Mouse (Mus musculus) neural tube, embryonic 15.5 days (tissue): Measurements from ENCODE around the gene Fes. TPM values are rescaled to one million over a fixed set of nuclear protein-coding genes. Genes with fewer than 3 reads are reported as not detected.

Source experiments
- ATAC-seq: fragments of 200-750 bp; cut with Nextera tagmentation; 2 replicates; pipeline ENCODE4 v1.8.0; 2017; ENCODE audit warnings: mild to moderate bottlenecking, moderate TSS enrichment, moderate library complexity; ENCODE audit not compliant: low FRiP score
- H3K27ac ChIP-seq: fragments of 300-500 bp; sonication (generic); replicated peaks from 2 replicates; pipeline ENCODE4 v1.5.1; 2015; ENCODE audit warnings: mild to moderate bottlenecking, inconsistent platforms
- H3K27me3 ChIP-seq: fragments of 300-500 bp; sonication (generic); replicated peaks from 2 replicates; pipeline ENCODE4 v1.6.1; 2015; ENCODE audit warnings: inconsistent platforms
- H3K36me3 ChIP-seq: fragments of 300-500 bp; sonication (generic); 2 replicates; pipeline ENCODE4 v1.6.1; 2015; ENCODE audit warnings: inconsistent platforms
- H3K4me1 ChIP-seq: fragments of 300-500 bp; sonication (generic); 2 replicates; pipeline ENCODE4 v1.6.1; 2015; ENCODE audit warnings: inconsistent platforms
- H3K4me2 ChIP-seq: fragments of 300-500 bp; sonication (generic); 2 replicates; pipeline ENCODE4 v1.6.1; 2015; ENCODE audit warnings: inconsistent platforms, mild to moderate bottlenecking, moderate library complexity
- H3K4me3 ChIP-seq: fragments of 300-500 bp; sonication (generic); replicated peaks from 2 replicates; pipeline ENCODE4 v1.5.1; 2015; ENCODE audit warnings: mild to moderate bottlenecking, inconsistent platforms
- H3K9ac ChIP-seq: fragments of 300-500 bp; sonication (generic); replicated peaks from 2 replicates; pipeline ENCODE4 v1.6.1; 2015; ENCODE audit warnings: mild to moderate bottlenecking, inconsistent platforms
- H3K9me3 ChIP-seq: fragments of 300-500 bp; sonication (generic); replicated peaks from 2 replicates; pipeline ENCODE4 v1.6.1; 2016; ENCODE audit warnings: inconsistent platforms
- WGBS: fragments of 180-500 bp; shearing (Covaris S2); methylation state at CpG from one replicate; pipeline ENCODE4 v1.1.7; 2015; ENCODE audit warnings: mixed read lengths; 5-methylcytosine and 5-hydroxymethylcytosine counted together
- polyA plus RNA-seq: library from polyadenylated mRNA; unstranded; fragments of >200 nt; fragmentation: Nextera tagmentation; extraction: Ambion mirVana; gene quantifications from 2 replicates; pipeline ENCODE4 v1.2.1, GENCODE M21; 2015

Gene Fes
- polyA plus RNA-seq, 1 experiment from 2014 or later, result 4.5 TPM

DNA sequence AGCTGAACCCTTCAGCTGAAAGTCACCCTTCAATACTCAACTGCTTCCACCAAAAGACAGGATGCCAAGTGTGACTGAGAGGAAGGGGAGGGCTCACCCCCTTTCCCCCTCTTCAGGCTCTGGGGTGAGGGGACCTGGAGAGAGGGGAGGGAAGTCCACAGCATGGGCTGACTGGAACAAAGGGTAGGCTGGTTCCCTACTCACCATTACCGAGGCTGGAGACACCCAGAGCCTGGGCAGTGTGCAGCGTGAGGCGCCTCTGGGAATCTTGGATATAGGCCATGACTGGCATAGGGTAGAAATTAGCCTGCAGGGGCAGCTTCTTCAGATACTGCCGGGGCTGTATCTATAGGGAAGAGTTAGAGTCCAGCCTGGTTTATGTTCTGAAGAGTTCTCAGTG, 29.7 kb downstream of the Fes start:
- H3K36me3 ChIP-seq, result peaks cover 90% of the 10 kb centered on the region

DNA sequence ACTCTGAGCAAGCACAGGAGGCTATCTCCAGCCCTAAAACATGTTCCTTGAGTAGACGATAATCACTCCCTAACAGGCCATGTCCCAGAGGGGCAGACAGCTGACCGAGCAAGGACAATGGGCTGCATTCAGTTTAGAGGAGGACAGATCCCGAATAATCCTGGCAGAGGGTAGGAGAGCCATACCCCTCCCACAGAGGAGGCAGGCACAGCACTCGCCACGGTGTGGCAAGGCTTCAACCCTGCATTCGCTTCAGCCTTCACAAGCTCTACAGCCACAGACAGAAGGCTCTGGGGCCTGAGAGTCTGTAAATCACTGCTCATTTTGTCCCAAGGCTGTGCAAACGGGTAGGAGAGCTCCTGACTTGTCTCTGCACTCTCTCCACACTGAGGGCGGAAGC, 30.6 kb downstream of the Fes start:
- ATAC-seq, result peak; percentile 53; the same call in 1 of the 2 replicates
- no peak overlapping the region for H3K4me3 ChIP-seq
- peaks cover 89% of the 10 kb centered on the region for H3K36me3 ChIP-seq
- 22% methylated on average over 8 of the region's 8 CpGs for WGBS
- peak overlapping the region; percentile 49 for H3K27ac ChIP-seq
- H3K27me3 ChIP-seq, result no peaks in the 10 kb centered on the region
- no peak overlapping the region for H3K4me2 ChIP-seq
- peaks cover 9% of the 10 kb centered on the region for H3K4me1 ChIP-seq
- no peak overlapping the region for H3K9ac ChIP-seq
- H3K9me3 ChIP-seq, result no peaks in the 10 kb centered on the region

More for the DNA sequence above, 29.7 kb downstream of the Fes start:
- Histone ChIP-seq H3K4me3 (no peak overlapping the region), H3K4me2 (no peak overlapping the region), H3K27me3 (no peaks in the 10 kb centered on the region), H3K9me3 (no peaks in the 10 kb centered on the region), H3K4me1 (peaks cover 9% of the 10 kb centered on the region), H3K9ac (no peak overlapping the region), H3K27ac (0 out of 2 replicates have a peak overlapping the region, but pooled peaks have one; percentile 4)
- no peak for ATAC-seq
- WGBS, result 53% methylated on average over 4 of the region's 4 CpGs

DNA sequence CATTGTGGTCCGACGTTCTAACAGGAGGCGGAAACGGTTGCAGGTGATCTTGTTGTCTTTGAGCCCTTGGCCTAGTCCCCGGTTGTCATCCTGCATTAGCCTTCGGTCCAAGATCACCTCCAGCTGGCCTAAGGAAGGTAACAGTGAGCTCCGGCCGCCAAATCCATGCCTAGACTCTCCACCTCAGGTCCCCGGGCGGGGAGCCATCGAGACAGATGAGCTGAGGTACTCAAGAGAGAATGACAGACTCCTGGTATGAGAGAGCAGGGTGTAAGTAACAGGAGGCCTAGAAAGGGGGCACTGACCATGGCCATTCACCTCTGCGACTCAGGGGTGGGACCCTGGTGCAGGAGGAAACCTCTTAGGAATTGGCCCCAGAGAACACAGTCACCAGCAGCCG, 31.4 kb downstream of the Fes start:
- WGBS, result 91% methylated on average over 13 of the region's 13 CpGs
- peak overlapping the region; percentile 49; the same call in 1 of the 2 replicates for H3K27ac ChIP-seq
- no peak overlapping the region for H3K4me3 ChIP-seq
- no peak overlapping the region for H3K9ac ChIP-seq
- no peak overlapping the region for H3K4me2 ChIP-seq
- no peaks in the 10 kb centered on the region for H3K27me3 ChIP-seq
- H3K36me3 ChIP-seq, result peaks cover 87% of the 10 kb centered on the region
- H3K4me1 ChIP-seq, result peaks cover 9% of the 10 kb centered on the region
- H3K9me3 ChIP-seq, result no peaks in the 10 kb centered on the region
- ATAC-seq, result no peak

DNA sequence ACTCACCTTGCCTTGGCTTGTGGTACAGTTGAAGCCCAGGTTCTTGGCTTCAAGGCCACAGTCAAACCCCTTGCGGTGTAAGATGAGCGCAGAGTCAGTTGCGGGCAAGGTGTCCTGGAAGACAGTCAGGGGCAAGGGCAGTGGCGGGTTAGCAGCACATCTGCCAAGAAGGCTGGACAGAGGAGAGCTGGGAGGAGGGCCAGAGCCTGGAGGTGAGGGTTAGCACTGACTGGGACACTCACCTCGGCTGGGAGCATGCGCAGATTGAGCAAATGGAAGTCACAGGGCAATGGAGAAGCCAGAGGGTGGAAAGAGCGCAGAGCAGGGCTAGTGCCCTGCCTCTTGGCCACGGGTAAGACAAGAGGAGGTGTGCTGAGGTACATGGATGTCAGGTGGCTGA, 34.8 kb downstream of the Fes start:
- ATAC-seq, result no peak
- Histone ChIP-seq H3K9me3 (no peaks in the 10 kb centered on the region), H3K27me3 (no peaks in the 10 kb centered on the region), H3K36me3 (peaks cover 70% of the 10 kb centered on the region), H3K4me3 (no peak overlapping the region), H3K27ac (no peak overlapping the region), H3K4me1 (peaks cover 9% of the 10 kb centered on the region; the same call in 1 of the 2 replicates), H3K4me2 (no peak overlapping the region), H3K9ac (no peak overlapping the region)
- whole genome bisulfite sequencing, result 93% methylated on average over 8 of the region's 8 CpGs

DNA sequence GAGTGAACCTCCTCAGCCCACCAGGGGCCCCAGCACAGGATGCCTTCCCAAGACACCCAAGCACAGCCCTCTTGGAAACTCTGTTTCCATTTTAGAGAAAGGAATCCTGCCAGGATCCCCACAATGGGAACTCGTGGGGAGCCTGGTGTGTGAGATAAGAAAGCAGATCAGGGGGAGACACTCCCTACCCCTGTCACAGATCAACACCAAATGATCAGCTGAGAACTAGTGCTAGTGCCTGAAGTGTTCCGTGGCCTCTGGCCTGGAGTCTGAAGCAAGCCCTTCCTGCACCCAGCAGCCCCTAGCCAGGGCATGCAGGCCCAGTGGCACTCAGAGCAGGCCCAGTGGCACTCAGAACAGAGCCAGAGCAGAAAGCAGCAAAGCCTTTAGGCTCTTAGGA, 36.9 kb downstream of the Fes start:
- Histone ChIP-seq H3K27ac (no peak overlapping the region), H3K27me3 (no peaks in the 10 kb centered on the region), H3K9ac (no peak overlapping the region), H3K4me2 (no peak overlapping the region), H3K4me1 (0 out of 2 replicates have a peak, but pooled peaks cover 4% of the 10 kb centered on the region), H3K36me3 (peaks cover 52% of the 10 kb centered on the region), H3K4me3 (no peak overlapping the region), H3K9me3 (no peaks in the 10 kb centered on the region)
- 82% methylated on average over 2 of the region's 2 CpGs for WGBS
- ATAC-seq, result no peak

DNA sequence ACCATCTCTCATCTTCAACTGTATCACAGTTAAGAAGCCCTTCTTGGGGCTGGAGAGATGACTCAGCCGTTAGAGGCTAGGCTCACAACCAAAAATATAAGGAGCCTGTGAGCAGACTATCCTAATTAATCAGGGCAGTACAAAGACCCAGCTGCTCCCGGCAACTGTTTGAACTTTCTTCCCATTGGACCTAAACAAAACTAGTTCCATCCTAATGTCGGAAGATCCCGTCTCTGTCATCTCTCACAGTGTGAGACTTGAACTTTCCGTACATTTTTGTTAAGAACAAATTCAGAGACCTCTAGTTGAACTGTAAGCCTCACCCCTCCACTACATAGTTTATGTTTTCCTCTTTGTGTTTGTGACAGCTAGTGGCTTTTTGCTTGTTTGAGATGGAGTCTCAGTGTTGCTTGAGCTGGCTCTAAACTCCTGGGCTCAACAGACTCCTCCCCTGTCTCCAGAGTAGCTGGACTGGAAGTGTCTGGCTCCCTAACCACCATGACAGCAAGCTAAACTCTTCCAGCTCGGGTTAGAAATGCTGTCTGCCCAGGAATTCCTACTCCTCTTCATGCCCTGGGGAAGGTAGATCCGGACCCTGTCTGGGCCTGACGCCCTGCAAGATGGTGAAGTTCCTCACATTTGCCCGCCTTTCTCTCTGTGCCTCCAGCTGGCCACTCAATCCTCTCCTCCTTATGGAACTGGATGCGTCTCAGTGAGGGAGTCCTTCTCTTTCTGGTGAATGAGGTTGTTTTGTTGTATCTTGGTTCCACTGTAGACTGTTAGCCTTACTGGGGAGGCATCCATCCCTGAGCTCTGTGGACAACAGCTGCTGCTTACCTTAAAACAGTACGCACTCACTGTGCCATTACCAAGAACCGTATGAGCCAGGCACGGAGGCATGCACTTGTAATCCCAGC, 39.8 kb downstream of the Fes start:
- Histone ChIP-seq H3K27ac (peak overlapping the region; percentile 45), H3K9me3 (no peaks in the 10 kb centered on the region), H3K36me3 (peaks cover 30% of the 10 kb centered on the region), H3K4me3 (no peak overlapping the region), H3K4me2 (no peak overlapping the region), H3K9ac (no peak overlapping the region), H3K27me3 (no peaks in the 10 kb centered on the region), H3K4me1 (peaks cover 11% of the 10 kb centered on the region)
- no peak for ATAC-seq
- 47% methylated on average over 13 of the region's 13 CpGs for WGBS

DNA sequence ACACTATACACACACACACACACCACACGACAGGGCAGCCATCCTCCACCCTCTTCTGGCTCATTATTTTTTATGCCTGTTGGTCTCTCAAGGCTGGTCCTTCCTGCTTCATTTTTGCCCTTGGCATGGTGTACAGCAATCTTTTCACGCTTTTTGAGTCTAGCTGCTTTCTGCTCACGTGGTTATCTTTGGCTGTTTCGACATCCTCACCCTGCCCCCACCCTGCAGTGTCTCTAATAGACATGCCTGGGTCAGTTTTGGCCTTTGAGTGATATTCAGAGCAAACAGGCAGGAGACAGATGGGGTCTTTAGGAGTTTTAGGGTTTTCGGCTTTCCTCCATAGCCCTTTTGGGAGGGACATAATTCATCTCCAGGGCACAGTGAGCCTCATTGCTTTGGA, 40.9 kb downstream of the Fes start:
- H3K9ac ChIP-seq, result no peak overlapping the region
- ATAC-seq, result no peak
- H3K4me1 ChIP-seq, result peaks cover 21% of the 10 kb centered on the region
- no peak overlapping the region for H3K27ac ChIP-seq
- no peaks in the 10 kb centered on the region for H3K9me3 ChIP-seq
- WGBS, result 73% methylated on average over 5 of the region's 5 CpGs
- peaks cover 21% of the 10 kb centered on the region for H3K36me3 ChIP-seq
- H3K4me3 ChIP-seq, result no peak overlapping the region
- H3K4me2 ChIP-seq, result no peak overlapping the region
- no peaks in the 10 kb centered on the region for H3K27me3 ChIP-seq

DNA sequence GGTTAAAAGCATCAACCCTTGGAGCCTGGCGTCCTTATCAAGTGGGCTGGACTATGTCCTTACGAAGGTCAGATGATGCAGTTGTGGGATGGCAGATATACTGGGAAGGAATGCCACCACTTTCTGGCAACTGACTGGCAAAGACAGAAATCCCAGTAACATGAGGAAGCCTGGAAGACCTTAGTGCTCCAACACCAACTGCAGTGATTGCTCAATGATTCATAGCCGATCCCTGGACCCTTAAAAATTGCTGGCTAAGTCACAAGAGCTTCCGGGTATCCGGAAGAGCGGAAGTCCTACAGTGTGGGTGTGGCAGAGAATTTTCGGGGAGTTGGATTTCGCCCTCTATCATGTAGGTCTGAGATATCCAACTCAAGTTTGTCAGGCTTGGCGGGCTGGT, 41.6 kb downstream of the Fes start:
- no peak for ATAC-seq
- no peaks in the 10 kb centered on the region for H3K27me3 ChIP-seq
- H3K9me3 ChIP-seq, result no peaks in the 10 kb centered on the region
- peaks cover 16% of the 10 kb centered on the region for H3K36me3 ChIP-seq
- no peak overlapping the region for H3K4me2 ChIP-seq
- no peak overlapping the region for H3K9ac ChIP-seq
- no peak overlapping the region for H3K27ac ChIP-seq
- H3K4me3 ChIP-seq, result no peak overlapping the region
- WGBS, result 95% methylated on average over 9 of the region's 9 CpGs
- H3K4me1 ChIP-seq, result peaks cover 27% of the 10 kb centered on the region

DNA sequence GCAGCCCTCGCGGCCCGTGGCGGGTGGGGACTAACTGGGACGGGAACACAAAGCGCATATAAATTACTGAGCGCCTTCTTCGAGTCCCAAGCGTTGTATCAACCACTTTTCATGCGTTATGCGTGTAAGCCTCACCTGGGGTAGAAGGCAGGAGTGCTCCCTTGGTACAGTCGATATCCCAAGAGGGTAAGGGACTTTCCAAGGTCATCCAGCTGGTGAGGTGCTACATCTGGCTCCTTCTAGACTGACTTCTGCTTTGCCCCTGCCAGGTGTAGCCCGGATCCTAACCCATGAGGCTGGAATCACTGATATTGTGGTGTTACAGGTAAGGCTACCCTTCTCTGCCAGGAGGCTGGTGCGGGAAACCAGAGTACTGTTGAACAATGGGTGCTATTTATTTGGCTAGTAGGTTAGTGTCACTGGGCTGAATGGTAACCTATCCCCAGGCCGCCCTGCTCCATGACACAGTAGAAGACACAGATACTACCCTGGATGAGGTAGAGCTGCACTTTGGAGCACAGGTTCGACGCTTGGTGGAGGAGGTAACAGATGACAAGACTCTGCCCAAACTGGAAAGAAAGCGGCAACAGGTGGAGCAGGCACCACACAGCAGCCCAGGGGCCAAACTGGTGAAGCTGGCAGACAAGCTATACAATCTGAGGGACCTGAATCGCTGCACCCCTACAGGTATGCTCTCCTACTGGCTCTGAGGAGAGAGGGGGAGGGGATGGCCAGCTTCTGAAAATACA, 44.3 kb downstream of the Fes start:
- 28% methylated on average over 19 of the region's 19 CpGs for WGBS
- peaks cover 46% of the 10 kb centered on the region for H3K4me1 ChIP-seq

DNA sequence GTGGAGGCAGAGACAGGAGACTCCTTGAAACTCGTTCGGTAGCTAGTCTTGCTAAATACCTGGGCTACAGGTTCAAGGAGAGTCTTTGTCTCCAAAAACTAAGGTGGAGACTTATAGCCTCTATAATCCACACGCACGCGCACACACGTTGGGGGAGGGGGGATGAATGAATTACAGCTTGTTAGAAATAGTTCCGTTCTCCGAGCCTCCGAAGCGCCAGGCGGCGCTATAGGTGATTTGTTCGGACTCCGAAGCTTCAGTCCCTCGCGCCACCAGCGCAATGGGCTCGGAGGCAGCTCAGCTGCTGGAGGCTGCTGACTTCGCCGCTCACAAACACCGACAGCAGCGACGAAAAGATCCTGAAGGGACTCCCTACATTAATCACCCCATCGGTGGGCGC, 44.9 kb downstream of the Fes start, which contains the start of gene Hddc3:
TSS of gene Hddc3 (plus strand) at position 247 of the 400 bp plus-strand sequence.
- peak within 1 kb of the TSS; percentile 60 for H3K9ac ChIP-seq
- peak; percentile 22; the same call in 1 of the 2 replicates for ATAC-seq
- WGBS, result 1% methylated on average over 25 of the region's 25 CpGs
- H3K4me1 ChIP-seq, result peaks cover 48% of the 10 kb centered on the region
- no peaks in the 10 kb centered on the region for H3K27me3 ChIP-seq
- H3K9me3 ChIP-seq, result no peaks in the 10 kb centered on the region
- H3K27ac ChIP-seq, result peak within 1 kb of the TSS; percentile 83
- H3K4me3 ChIP-seq, result peak within 1 kb of the TSS; percentile 46
- H3K36me3 ChIP-seq, result no peaks in the 10 kb centered on the region
- H3K4me2 ChIP-seq, result peak within 1 kb of the TSS; percentile 78

More for the DNA sequence above, 44.3 kb downstream of the Fes start:
- peak; percentile 1; the same call in 1 of the 2 replicates for ATAC-seq
- Histone ChIP-seq H3K27ac (peak overlapping the region; percentile 83), H3K4me3 (peak overlapping the region; percentile 46), H3K9me3 (no peaks in the 10 kb centered on the region), H3K36me3 (no peaks in the 10 kb centered on the region), H3K9ac (peak overlapping the region; percentile 60), H3K4me2 (peak overlapping the region; percentile 78), H3K27me3 (no peaks in the 10 kb centered on the region)

DNA sequence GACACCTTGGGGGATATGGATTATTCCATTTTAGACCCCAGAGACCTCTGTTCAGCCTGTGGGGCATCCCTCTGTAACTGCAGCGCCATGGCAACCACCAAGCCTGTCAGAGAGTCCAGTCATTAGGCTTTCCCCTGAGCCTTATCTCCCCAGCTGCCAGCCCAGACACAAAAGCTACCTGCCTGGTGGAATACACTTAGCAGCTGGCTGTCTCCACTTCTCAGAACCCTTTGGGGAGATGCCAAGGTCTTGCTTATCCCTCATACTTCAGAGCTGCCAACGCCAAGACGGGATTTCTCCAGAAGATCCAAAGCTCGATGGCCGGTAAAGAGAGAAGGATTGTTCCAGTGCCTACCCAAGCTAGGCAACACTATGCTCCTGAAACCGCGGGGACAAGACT, 46.0 kb downstream of the Fes start:
- peaks cover 9% of the 10 kb centered on the region for H3K36me3 ChIP-seq
- H3K27me3 ChIP-seq, result no peaks in the 10 kb centered on the region
- no peak overlapping the region for H3K9ac ChIP-seq
- peaks cover 56% of the 10 kb centered on the region for H3K4me1 ChIP-seq
- no peak overlapping the region for H3K27ac ChIP-seq
- 80% methylated on average over 7 of the region's 7 CpGs for WGBS
- H3K4me3 ChIP-seq, result no peak overlapping the region
- ATAC-seq, result no peak
- H3K4me2 ChIP-seq, result no peak overlapping the region
- H3K9me3 ChIP-seq, result no peaks in the 10 kb centered on the region
